Mouse (Mus musculus) myocyte (in vitro differentiated cells): ENCODE measurements around the gene Uncx.

Experiments used
- MAX ChIP-seq: IDR thresholded peaks from one replicate; pipeline ENCODE4 v1.6.1; 2011; ENCODE audit warnings: low read depth, mild to moderate bottlenecking, control low read depth
- MYOD1 ChIP-seq, 3 experiments: IDR thresholded peaks; one replicate each; pipeline ENCODE4 v1.6.1; 2011; ENCODE audit warnings: control low read depth in 2 of 3, low read depth in 2 of 3, mild to moderate bottlenecking in 2 of 3, moderate library complexity in 1 of 3; ENCODE audit not compliant: insufficient read length in 2 of 3, control insufficient read depth in 1 of 3

DNA sequence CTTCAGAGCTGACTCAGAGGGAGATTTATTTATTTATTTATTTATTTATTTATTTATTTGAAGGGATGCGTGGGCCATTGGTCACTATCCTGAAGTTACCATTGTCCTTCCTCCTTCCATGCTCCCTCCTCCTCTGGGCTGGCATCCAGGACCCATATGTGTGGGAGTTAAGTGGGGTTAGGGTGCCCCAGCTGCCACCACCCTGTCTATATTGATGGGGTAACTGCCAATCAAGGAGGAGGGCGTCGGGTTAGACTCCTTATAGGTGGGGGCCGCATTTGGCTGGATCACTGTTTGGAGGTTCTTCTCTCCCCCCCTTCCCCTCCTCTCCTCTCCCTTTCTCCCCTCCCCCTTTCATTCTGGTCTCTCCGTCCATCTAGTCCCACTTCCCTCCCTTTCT is 738 bp upstream of the Uncx start:
- TF ChIP-seq MYOD1 (IDR thresholded peaks at IDR 0.05; ENCODE audit: control insufficient read depth in 1 of 3, insufficient read length in 2 of 3, low read depth in 2 of 3) (no peak), MAX (no peak)
